ENCODE assay signal across 7 mouse cellular contexts in the genomic region with DNA sequence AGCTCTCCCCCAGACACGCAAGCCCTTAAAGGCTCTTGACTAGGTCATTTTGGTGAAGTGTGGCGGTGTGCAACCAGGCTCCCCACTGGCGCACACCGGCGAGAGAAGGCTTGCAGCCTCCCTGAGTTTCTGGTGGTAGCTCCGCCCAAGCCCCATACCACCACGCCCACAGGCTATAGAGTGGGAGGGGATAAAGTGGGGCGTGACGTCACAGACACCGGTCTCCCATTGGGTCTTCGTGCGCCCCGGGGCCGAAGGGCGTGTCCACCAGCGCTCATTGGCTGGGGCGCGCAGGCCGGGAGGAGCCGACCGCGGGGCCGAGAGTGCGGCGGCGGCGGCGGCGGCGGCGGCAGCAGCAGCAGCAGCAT. TPM values are rescaled to one million over a fixed set of nuclear protein-coding genes. Genes with fewer than 3 reads are reported as not detected.
DNase-seq lines count a peak whose midpoint lies in the region; ATAC-seq lines count a peak whose summit lies in the region.

A gene (plus strand): TSS at position 277 of the 368 bp plus-strand sequence.

- H3K4me3 ChIP-seq in embryonic facial prominence, embryonic 12.5 days: peak within 1 kb of the TSS; percentile 76
- H3K4me3 ChIP-seq in limb, embryonic 11.5 days (ENCODE audit: low read depth, low read length): peak within 1 kb of the TSS; percentile 69
- H3K4me3 ChIP-seq in midbrain, embryonic 14.5 days (replicated peaks; ENCODE audit: low read depth, low read length): peak within 1 kb of the TSS; percentile 79

- peak; percentile 99 for ATAC-seq in embryonic facial prominence, embryonic 12.5 days (ENCODE audit: insufficient number of reproducible peaks, insufficient read depth, low FRiP score, low TSS enrichment)
- peak; percentile 99 for ATAC-seq in limb, embryonic 11.5 days (ENCODE audit: insufficient number of reproducible peaks, low FRiP score, low TSS enrichment, low read depth)
- peak; percentile 99 for ATAC-seq in midbrain, embryonic 14.5 days (ENCODE audit: low FRiP score, low TSS enrichment)

- H3K4me1 ChIP-seq in embryonic facial prominence, embryonic 12.5 days: peaks cover 7% of the 10 kb centered on the region
- peaks cover 9% of the 10 kb centered on the region for H3K4me1 ChIP-seq in limb, embryonic 11.5 days (ENCODE audit: control insufficient read depth, insufficient read depth, low read length)
- peaks cover 10% of the 10 kb centered on the region for H3K4me1 ChIP-seq in midbrain, embryonic 14.5 days (ENCODE audit: control insufficient read depth, insufficient read depth, low read length)

- H3K27me3 ChIP-seq in embryonic facial prominence, embryonic 12.5 days: no peaks in the 10 kb centered on the region
- H3K27me3 ChIP-seq in limb, embryonic 11.5 days (ENCODE audit: control insufficient read depth, insufficient read depth, low read length): no peaks in the 10 kb centered on the region
- 0 out of 2 replicates have a peak, but pooled peaks cover 5% of the 10 kb centered on the region for H3K27me3 ChIP-seq in midbrain, embryonic 14.5 days (ENCODE audit: control insufficient read depth, insufficient read depth, low read length)

- peak; percentile 98 for DNase-seq in adrenal gland, postnatal 25 days
- peak; percentile 100 for DNase-seq in heart, adult 11 months
- peak; percentile 98 for DNase-seq in kidney, adult 18-20 months
- DNase-seq in limb, embryonic 11.5 days (ENCODE audit: low spot score): peak; percentile 99
- peak; percentile 99 for DNase-seq in midbrain, embryonic 14.5 days
- DNase-seq in spleen, adult 18-20 months: peak; percentile 96 to 98

- H3K4me2 ChIP-seq in embryonic facial prominence, embryonic 12.5 days (replicated peaks): peak within 1 kb of the TSS; percentile 97
- peak within 1 kb of the TSS; percentile 97 for H3K4me2 ChIP-seq in limb, embryonic 11.5 days (ENCODE audit: low read depth, severe bottlenecking)
- H3K4me2 ChIP-seq in midbrain, embryonic 14.5 days (ENCODE audit: low read length): peak within 1 kb of the TSS; percentile 92

- 0% methylated on average over 25 of the region's 31 CpGs for WGBS in embryonic facial prominence, embryonic 12.5 days
- WGBS in limb, embryonic 11.5 days: 0% methylated on average over 26 of the region's 31 CpGs
- 0% methylated on average over 31 of the region's 31 CpGs for WGBS in midbrain, embryonic 14.5 days

- peaks cover 5% of the 10 kb centered on the region; the same call in 1 of the 2 replicates for H3K36me3 ChIP-seq in embryonic facial prominence, embryonic 12.5 days
- H3K36me3 ChIP-seq in limb, embryonic 11.5 days (ENCODE audit: control insufficient read depth, insufficient read depth, low read length): no peaks in the 10 kb centered on the region
- no peaks in the 10 kb centered on the region for H3K36me3 ChIP-seq in midbrain, embryonic 14.5 days (ENCODE audit: control insufficient read depth, insufficient read depth, low read length)

- H3K9me3 ChIP-seq in embryonic facial prominence, embryonic 12.5 days: peaks cover under 1% of the 10 kb centered on the region
- no peaks in the 10 kb centered on the region for H3K9me3 ChIP-seq in limb, embryonic 11.5 days (ENCODE audit: control insufficient read depth, low read length)
- H3K9me3 ChIP-seq in midbrain, embryonic 14.5 days (ENCODE audit: control insufficient read depth, low read length): peaks cover under 1% of the 10 kb centered on the region; the same call in 1 of the 2 replicates

- peak within 1 kb of the TSS; percentile 86 for H3K9ac ChIP-seq in embryonic facial prominence, embryonic 12.5 days
- H3K9ac ChIP-seq in limb, embryonic 11.5 days (ENCODE audit: low read length): peak within 1 kb of the TSS; percentile 73
- peak within 1 kb of the TSS; percentile 82 for H3K9ac ChIP-seq in midbrain, embryonic 14.5 days (replicated peaks; ENCODE audit: low read length)

- peak within 1 kb of the TSS; percentile 72 for H3K27ac ChIP-seq in embryonic facial prominence, embryonic 12.5 days
- H3K27ac ChIP-seq in limb, embryonic 11.5 days (replicated peaks; ENCODE audit: low read depth, low read length): peak within 1 kb of the TSS; percentile 55
- H3K27ac ChIP-seq in midbrain, embryonic 14.5 days (replicated peaks; ENCODE audit: low read depth, low read length): peak within 1 kb of the TSS; percentile 87

RNA-seq across cellular contexts. Expression of the gene that starts here (rescaled TPM):
- total RNA-seq in adrenal gland, postnatal 25 days (2021): 30.9 and 34.2 TPM in 2 replicates
- 37.1 and 37.2 TPM in 2 replicates for polyA plus RNA-seq in embryonic facial prominence, embryonic 12.5 days (2016; fragmentation: Nextera tagmentation; extraction: Ambion mirVana)
- polyA plus RNA-seq in limb, embryonic 11.5 days (2014; fragmentation: Nextera tagmentation; extraction: Ambion mirVana): 24.2 and 24.4 TPM in 2 replicates
- 34.7 and 36.5 TPM in 2 replicates for polyA plus RNA-seq in midbrain, embryonic 14.5 days (2014; fragmentation: Nextera tagmentation; extraction: Ambion mirVana)

Comparison
In these comparisons a context has a peak if more than half of its experiments do, and no peak if none do; other contexts are left out.
1. Peak in every context shown above with its lines: DNase-seq, ATAC-seq, H3K4me3 ChIP-seq and H3K27ac ChIP-seq.